Mouse (Mus musculus): ENCODE results near the gene Arf4. TPM values are rescaled to one million over a fixed set of nuclear protein-coding genes. Genes with fewer than 3 reads are reported as not detected.
A peak's percentile ranks its signal among the peaks of the same experiment; 100 is the strongest.
"Not testable (repeated sequence)": the region's sequence is repeated elsewhere in the genome, so short reads cannot be mapped to it uniquely, and the experiment has no call there.

Gene Arf4
- polyA plus RNA-seq, 1 experiment from 2014 or later: 161 TPM

- H3K9ac ChIP-seq (ENCODE audit: low read depth, low read length): no peak within 1 kb of the TSS
- 76% methylated on average over 3 of the region's 3 CpGs for WGBS (ENCODE audit: insufficient replicate concordance)
- H3K4me3 ChIP-seq (ENCODE audit: low read depth, low read length): no peak within 1 kb of the TSS
- H3K4me2 ChIP-seq (ENCODE audit: low read depth, low read length): no peak within 1 kb of the TSS
- H3K36me3 ChIP-seq (ENCODE audit: control insufficient read depth, insufficient read depth): no peaks in the 10 kb centered on the region
- no peak for ATAC-seq (ENCODE audit: low read depth)
- no peak within 1 kb of the TSS for H3K27ac ChIP-seq (ENCODE audit: low read length)
- H3K9me3 ChIP-seq (replicated peaks; ENCODE audit: control insufficient read depth, low read length): no peaks in the 10 kb centered on the region
- no peaks in the 10 kb centered on the region for H3K27me3 ChIP-seq (ENCODE audit: control insufficient read depth, insufficient read depth, low read depth, low read length)
- H3K4me1 ChIP-seq (ENCODE audit: control insufficient read depth, low read depth, low read length): no peaks in the 10 kb centered on the region
Measured at GRCm38 (mm10) chr14:26692974-26693373, 55.1 kb downstream of the Arf4 start, which contains the start of gene Dnah12. TSS of gene Dnah12 (plus strand) at chr14:26693274.

DNA sequence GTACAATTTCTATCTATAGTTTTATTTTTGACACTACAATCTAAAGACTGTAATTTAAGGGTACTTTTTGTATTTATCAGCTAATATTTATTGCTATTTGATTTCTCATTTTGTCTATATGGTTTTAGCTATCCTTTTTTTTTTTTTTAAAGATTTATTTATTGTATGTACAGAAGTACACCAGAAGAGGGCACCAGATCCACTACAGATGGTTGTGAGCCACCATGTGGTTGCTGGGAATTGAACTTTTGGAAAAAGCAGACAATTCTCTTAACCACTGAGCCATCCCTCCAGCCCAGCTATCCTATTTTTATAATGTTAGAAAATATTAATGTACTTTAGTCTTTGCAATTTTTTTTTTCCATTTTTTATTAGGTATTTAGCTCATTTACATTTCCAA, 60.0 kb downstream of the Arf4 start:
- H3K9ac ChIP-seq (ENCODE audit: low read depth, low read length): no peak overlapping the region
- ATAC-seq (ENCODE audit: low read depth): no peak
- H3K4me2 ChIP-seq (ENCODE audit: low read depth, low read length): no peak overlapping the region
- no peak overlapping the region for H3K27ac ChIP-seq (ENCODE audit: low read length)
- H3K27me3 ChIP-seq (ENCODE audit: control insufficient read depth, insufficient read depth, low read depth, low read length): no peaks in the 10 kb centered on the region
- H3K36me3 ChIP-seq (ENCODE audit: control insufficient read depth, insufficient read depth): no peaks in the 10 kb centered on the region
- no peak overlapping the region for H3K4me3 ChIP-seq (ENCODE audit: low read depth, low read length)
- H3K9me3 ChIP-seq (replicated peaks; ENCODE audit: control insufficient read depth, low read length): no peaks in the 10 kb centered on the region
- H3K4me1 ChIP-seq (ENCODE audit: control insufficient read depth, low read depth, low read length): no peaks in the 10 kb centered on the region

- H3K4me2 ChIP-seq (ENCODE audit: low read depth, low read length); H3K27me3 ChIP-seq (ENCODE audit: control insufficient read depth, insufficient read depth, low read depth, low read length); H3K36me3 ChIP-seq (ENCODE audit: control insufficient read depth, insufficient read depth); H3K4me1 ChIP-seq (ENCODE audit: control insufficient read depth, low read depth, low read length); H3K27ac ChIP-seq (ENCODE audit: low read length); H3K9me3 ChIP-seq (replicated peaks; ENCODE audit: control insufficient read depth, low read length); ATAC-seq (ENCODE audit: low read depth); H3K4me3 ChIP-seq (ENCODE audit: low read depth, low read length); H3K9ac ChIP-seq (ENCODE audit: low read depth, low read length): not testable (repeated sequence)
- 78% methylated on average over 5 of the region's 5 CpGs for WGBS (ENCODE audit: insufficient replicate concordance)
Measured at GRCm38 (mm10) chr14:26705246-26705645, 67.4 kb downstream of the Arf4 start.

Small RNA genes lying within 50 kb of the gene (microRNA-seq; reads per million reads assigned to microRNA genes)
- gene Mir7672: 2.7 reads per million, percentile 6 among the genes with 10 or more reads in this experiment

Other genes starting within 250 kb of the Arf4 start
- gene Slmap, start 103.1 kb upstream of the Arf4 start, polyA plus RNA-seq (2015; fragmentation: Nextera tagmentation; extraction: Ambion mirVana): 7.5 and 8.1 TPM in 2 replicates
- 8.9 and 9.2 TPM in 2 replicates for gene Dennd6a, start 64.2 kb upstream of the Arf4 start, polyA plus RNA-seq (2015; fragmentation: Nextera tagmentation; extraction: Ambion mirVana)
- gene Pde12, start 31.8 kb downstream of the Arf4 start, polyA plus RNA-seq (2015; fragmentation: Nextera tagmentation; extraction: Ambion mirVana): 4.6 TPM in 2 replicates
- gene Dnah12, start 55.2 kb downstream of the Arf4 start, polyA plus RNA-seq (2015; fragmentation: Nextera tagmentation; extraction: Ambion mirVana): 0.01 and 0.02 TPM in 2 replicates